Mouse (Mus musculus) erythroblast, embryonic 14.5 days (primary cell): ENCODE measurements around the gene Pld5.

ENCODE experiments used
- GATA1 ChIP-seq: IDR thresholded peaks from 2 replicates; pipeline ENCODE4 v1.6.1; 2012; ENCODE audit warnings: low read length, inconsistent platforms, mixed read lengths
- TAL1 ChIP-seq: IDR thresholded peaks from 3 replicates; pipeline ENCODE4 v1.6.1; 2012; ENCODE audit warnings: low read length, inconsistent platforms, mixed read lengths

DNA sequence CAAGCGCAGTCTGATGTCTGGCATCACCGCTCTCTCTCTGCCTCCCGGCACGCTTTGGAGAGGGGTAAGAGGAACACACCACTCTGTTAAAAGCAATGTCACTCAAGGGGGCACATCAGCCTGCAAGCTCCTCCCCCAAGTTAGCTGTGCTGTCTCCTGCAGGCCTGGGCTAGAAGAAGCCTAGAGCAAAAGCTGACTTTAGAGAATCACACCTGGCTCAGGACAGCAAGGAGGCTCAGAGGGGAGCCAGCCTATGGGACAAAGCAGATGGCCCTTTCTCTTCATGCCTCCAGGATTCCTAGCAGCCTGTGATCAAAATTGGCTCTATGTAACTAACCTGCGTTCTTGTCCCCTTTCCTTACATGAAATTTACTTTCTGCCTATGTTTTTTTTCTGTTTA is 107.3 kb downstream of the Pld5 start:
- no peak for TF ChIP-seq GATA1
- TF ChIP-seq TAL1 = no peak
